Mouse (Mus musculus) hindbrain, embryonic 11.5 days (tissue): Measurements from ENCODE around the gene Psmc1. TPM values are rescaled to one million over a fixed set of nuclear protein-coding genes. Genes with fewer than 3 reads are reported as not detected.

ENCODE experiments used
- ATAC-seq: fragments of 200-750 bp; cut with Nextera tagmentation; 2 replicates; pipeline ENCODE4 v1.8.0; 2017; ENCODE audit warnings: mild to moderate bottlenecking, moderate TSS enrichment, moderate library complexity; ENCODE audit not compliant: low FRiP score
- DNase-seq: peaks from one replicate; pipeline ENCODE4 v3.0.0-alpha.2; 2015; ENCODE audit warnings: low spot score
- H3K27ac ChIP-seq: fragments of 300-500 bp; sonication (generic); 2 replicates; pipeline ENCODE4 v1.5.1; 2014; ENCODE audit warnings: mild to moderate bottlenecking, low read depth, low read length
- H3K27me3 ChIP-seq: fragments of 300-500 bp; sonication (generic); 2 replicates; pipeline ENCODE4 v1.6.1; 2014; ENCODE audit warnings: mild to moderate bottlenecking, low read length, moderate library complexity, mixed read lengths; ENCODE audit not compliant: control insufficient read depth, insufficient read depth
- H3K36me3 ChIP-seq: fragments of 300-500 bp; sonication (generic); 2 replicates; pipeline ENCODE4 v1.6.1; 2014; ENCODE audit warnings: mild to moderate bottlenecking, low read length, moderate library complexity, mixed read lengths; ENCODE audit not compliant: control insufficient read depth, insufficient read depth
- H3K4me1 ChIP-seq: fragments of 300-500 bp; sonication (generic); replicated peaks from 2 replicates; pipeline ENCODE4 v1.6.1; 2014; ENCODE audit warnings: low read length, mixed read lengths; ENCODE audit not compliant: control insufficient read depth, insufficient read depth
- H3K4me2 ChIP-seq: fragments of 300-500 bp; sonication (generic); replicated peaks from 2 replicates; pipeline ENCODE4 v1.6.1; 2014; ENCODE audit warnings: mild to moderate bottlenecking, low read depth, low read length
- H3K4me3 ChIP-seq: fragments of 300-500 bp; sonication (generic); 2 replicates; pipeline ENCODE4 v1.5.1; 2014; ENCODE audit warnings: low read depth, low read length
- H3K9ac ChIP-seq: fragments of 300-500 bp; sonication (generic); 2 replicates; pipeline ENCODE4 v1.6.1; 2014; ENCODE audit warnings: low read depth, low read length
- H3K9me3 ChIP-seq: fragments of 300-500 bp; sonication (generic); 2 replicates; pipeline ENCODE4 v1.6.1; 2016; ENCODE audit warnings: low read length; ENCODE audit not compliant: control insufficient read depth
- WGBS: fragments of 180-500 bp; shearing (Covaris S2); extraction: QIAGEN DNeasy Blood & Tissue Kit; methylation state at CpG from one replicate; pipeline ENCODE4 v1.1.7; 2014; 5-methylcytosine and 5-hydroxymethylcytosine counted together
- polyA plus RNA-seq: library from polyadenylated mRNA; unstranded; fragments of >200 nt; fragmentation: Nextera tagmentation; extraction: Ambion mirVana; gene quantifications from 2 replicates; pipeline ENCODE4 v1.2.1, GENCODE M21; 2014

Gene Psmc1
- polyA plus RNA-seq, 1 experiment from 2014 or later, result 404 TPM

- no peaks in the 10 kb centered on the region for H3K9me3 ChIP-seq
- H3K27me3 ChIP-seq, result no peaks in the 10 kb centered on the region
- 82% methylated on average over 6 of the region's 6 CpGs for WGBS
- H3K36me3 ChIP-seq, result peaks cover 9% of the 10 kb centered on the region
- no peak overlapping the region for H3K4me3 ChIP-seq
- no peak for DNase-seq
- H3K4me1 ChIP-seq, result no peaks in the 10 kb centered on the region
- no peak overlapping the region for H3K27ac ChIP-seq
- no peak overlapping the region for H3K4me2 ChIP-seq
- no peak for ATAC-seq
- no peak overlapping the region for H3K9ac ChIP-seq
These were observed 18.6 kb downstream of the Psmc1 start for GRCm38 (mm10) chr12:100128522-100128921.

GRCm38 (mm10) chr12:100128961-100129360, 19.0 kb downstream of the Psmc1 start:
- H3K27me3 ChIP-seq, result no peaks in the 10 kb centered on the region
- no peaks in the 10 kb centered on the region for H3K4me1 ChIP-seq
- H3K9ac ChIP-seq, result no peak overlapping the region
- H3K27ac ChIP-seq, result no peak overlapping the region
- H3K36me3 ChIP-seq, result peaks cover 8% of the 10 kb centered on the region
- H3K4me3 ChIP-seq, result no peak overlapping the region
- ATAC-seq, result no peak
- no peak for DNase-seq
- H3K9me3 ChIP-seq, result no peaks in the 10 kb centered on the region
- no peak overlapping the region for H3K4me2 ChIP-seq
- WGBS, result 86% methylated on average over 8 of the region's 8 CpGs

DNA sequence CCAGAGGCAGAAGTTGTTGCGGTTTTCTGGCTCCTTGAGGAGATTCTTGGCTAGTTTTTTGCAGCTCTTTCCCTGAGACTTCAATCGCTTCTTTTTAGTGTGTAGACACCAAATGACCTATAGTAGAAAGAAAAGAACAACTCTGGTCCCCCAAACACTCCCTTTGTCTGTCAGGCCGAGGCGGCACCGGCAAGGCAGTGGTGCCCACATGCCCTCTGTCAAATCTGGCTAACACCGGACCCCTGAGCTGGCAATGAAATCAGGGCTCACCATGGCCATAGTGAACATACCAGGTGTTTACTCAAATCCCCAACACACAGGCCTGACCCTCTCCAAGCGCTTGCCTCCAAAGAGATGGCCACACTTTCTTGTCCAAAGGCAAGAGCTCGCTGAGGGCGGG, 21.2 kb downstream of the Psmc1 start:
- no peak for DNase-seq
- Histone ChIP-seq H3K9me3 (no peaks in the 10 kb centered on the region), H3K27ac (no peak overlapping the region), H3K36me3 (peaks cover 8% of the 10 kb centered on the region), H3K4me1 (no peaks in the 10 kb centered on the region), H3K4me3 (no peak overlapping the region), H3K9ac (no peak overlapping the region), H3K27me3 (no peaks in the 10 kb centered on the region), H3K4me2 (no peak overlapping the region)
- 94% methylated on average over 9 of the region's 9 CpGs for WGBS
- ATAC-seq, result no peak

GRCm38 (mm10) chr12:100131655-100132054, 21.7 kb downstream of the Psmc1 start:
- peak; percentile 84 for DNase-seq
- peak; percentile 47; the same call in 1 of the 2 replicates for ATAC-seq
- Histone ChIP-seq H3K4me1 (no peaks in the 10 kb centered on the region), H3K9me3 (no peaks in the 10 kb centered on the region), H3K4me3 (no peak overlapping the region), H3K27ac (no peak overlapping the region), H3K9ac (no peak overlapping the region), H3K27me3 (no peaks in the 10 kb centered on the region), H3K4me2 (no peak overlapping the region), H3K36me3 (peaks cover 8% of the 10 kb centered on the region)
- WGBS, result 56% methylated on average over 8 of the region's 8 CpGs

DNA sequence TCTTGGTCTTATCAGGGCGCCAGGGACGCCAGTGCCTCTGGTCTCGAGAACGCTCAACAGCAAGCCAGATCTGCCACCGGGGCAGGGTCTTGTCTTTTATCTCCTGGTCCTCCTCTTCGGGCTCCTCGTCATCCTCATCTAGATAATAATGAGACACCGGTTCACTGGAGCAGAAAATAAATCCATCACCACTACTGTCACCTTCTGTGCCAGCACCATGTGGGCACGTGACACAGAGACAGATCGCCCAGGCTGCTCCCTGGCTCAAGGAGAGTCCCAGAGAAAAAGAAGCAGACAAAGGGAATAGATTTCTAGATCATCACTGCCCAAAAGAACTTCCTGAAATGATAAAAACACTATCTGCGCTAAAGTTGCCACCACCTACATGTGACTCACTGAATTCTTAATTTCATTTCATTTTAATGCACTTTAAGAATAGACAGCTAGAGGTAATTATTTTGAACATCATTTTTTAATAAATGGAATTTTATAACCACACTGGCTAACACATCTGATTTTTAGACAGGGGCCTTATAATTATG, 24.5 kb downstream of the Psmc1 start:
- peak; percentile 49; the same call in 1 of the 2 replicates for ATAC-seq
- Histone ChIP-seq H3K9me3 (no peaks in the 10 kb centered on the region), H3K4me1 (no peaks in the 10 kb centered on the region), H3K27me3 (no peaks in the 10 kb centered on the region), H3K27ac (no peak overlapping the region), H3K4me2 (no peak overlapping the region), H3K4me3 (no peak overlapping the region), H3K36me3 (peaks cover 13% of the 10 kb centered on the region), H3K9ac (no peak overlapping the region)
- DNase-seq, result no peak
- WGBS, result 81% methylated on average over 11 of the region's 11 CpGs

DNA sequence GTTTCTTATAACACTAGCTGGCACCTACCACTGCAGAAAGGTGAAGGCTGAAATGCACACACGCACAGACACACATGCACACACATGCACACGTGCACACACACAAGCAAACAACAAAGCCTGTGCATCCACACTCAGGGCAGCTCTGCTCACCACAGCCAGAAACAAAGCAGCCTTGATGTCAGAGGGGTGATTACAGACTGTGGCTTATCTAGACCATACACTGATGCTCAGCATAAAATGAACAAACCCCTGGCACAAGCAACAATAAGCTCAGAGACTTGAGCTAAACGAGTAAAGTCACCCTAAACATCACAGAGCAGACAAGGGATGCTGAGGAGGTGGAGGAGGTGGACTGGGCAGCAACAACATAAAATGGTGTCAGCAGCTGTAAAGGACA, 25.2 kb downstream of the Psmc1 start:
- 91% methylated on average over 3 of the region's 3 CpGs for WGBS
- no peak overlapping the region for H3K4me3 ChIP-seq
- peaks cover 10% of the 10 kb centered on the region for H3K36me3 ChIP-seq
- no peaks in the 10 kb centered on the region for H3K9me3 ChIP-seq
- no peaks in the 10 kb centered on the region for H3K4me1 ChIP-seq
- ATAC-seq (no peak), DNase-seq (no peak)
- H3K27ac ChIP-seq, result no peak overlapping the region
- no peak overlapping the region for H3K9ac ChIP-seq
- no peaks in the 10 kb centered on the region for H3K27me3 ChIP-seq
- H3K4me2 ChIP-seq, result no peak overlapping the region

DNA sequence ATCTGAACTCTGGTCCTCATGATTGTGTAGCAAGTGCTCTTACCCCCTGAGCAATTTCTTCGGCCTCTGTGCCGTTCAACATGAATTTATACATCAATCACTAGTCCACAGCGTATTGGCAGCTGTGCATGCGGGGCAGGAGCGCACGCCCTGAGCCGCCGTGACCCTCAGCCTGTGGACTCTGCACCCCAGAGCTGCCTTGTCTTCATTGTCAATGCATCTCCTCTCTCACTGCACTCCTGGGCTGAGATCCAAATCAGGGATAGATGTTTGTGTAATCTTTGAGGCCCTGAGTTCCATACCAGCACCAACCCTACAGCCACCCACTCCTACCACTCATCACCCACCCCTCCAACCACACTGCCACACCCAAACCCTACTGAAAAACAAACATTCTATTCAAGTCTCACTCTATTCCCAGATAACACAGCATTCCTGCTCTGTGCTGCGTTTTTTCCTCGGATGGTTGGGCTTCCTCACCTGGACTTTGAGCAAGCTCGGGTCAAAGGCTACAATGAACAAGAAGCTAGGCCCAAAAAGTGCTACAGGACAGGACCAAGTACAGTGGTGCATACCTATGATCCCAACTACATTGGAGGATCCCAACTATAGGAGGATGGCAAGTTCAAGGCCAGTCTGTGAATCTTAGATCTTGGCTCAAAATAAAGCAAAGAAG, 33.0 kb downstream of the Psmc1 start:
- Histone ChIP-seq H3K36me3 (0 out of 2 replicates have a peak, but pooled peaks cover 8% of the 10 kb centered on the region), H3K4me1 (no peaks in the 10 kb centered on the region)
- WGBS, result 94% methylated on average over 11 of the region's 11 CpGs

GRCm38 (mm10) chr12:100143737-100144136, 33.8 kb downstream of the Psmc1 start:
- Histone ChIP-seq H3K27me3 (no peaks in the 10 kb centered on the region), H3K4me3 (no peak overlapping the region), H3K36me3 (0 out of 2 replicates have a peak, but pooled peaks cover 5% of the 10 kb centered on the region), H3K9ac (no peak overlapping the region), H3K27ac (no peak overlapping the region), H3K4me2 (no peak overlapping the region), H3K4me1 (no peaks in the 10 kb centered on the region), H3K9me3 (no peaks in the 10 kb centered on the region)
- no peak for DNase-seq
- ATAC-seq, result no peak
- 96% methylated on average over 9 of the region's 9 CpGs for WGBS

More for the DNA sequence above, 33.0 kb downstream of the Psmc1 start:
- Histone ChIP-seq H3K27ac (no peak overlapping the region), H3K4me2 (no peak overlapping the region), H3K4me3 (no peak overlapping the region), H3K9me3 (no peaks in the 10 kb centered on the region), H3K27me3 (no peaks in the 10 kb centered on the region), H3K9ac (no peak overlapping the region)
- DNase-seq (no peak), ATAC-seq (no peak)

GRCm38 (mm10) chr12:100144269-100144668, 34.3 kb downstream of the Psmc1 start:
- 0 out of 2 replicates have a peak, but pooled peaks cover 4% of the 10 kb centered on the region for H3K36me3 ChIP-seq
- WGBS, result 94% methylated on average over 5 of the region's 5 CpGs

More at GRCm38 (mm10) chr12:100144269-100144668, 34.3 kb downstream of the Psmc1 start:
- Histone ChIP-seq H3K9ac (no peak overlapping the region), H3K27ac (no peak overlapping the region), H3K4me3 (no peak overlapping the region), H3K9me3 (no peaks in the 10 kb centered on the region), H3K4me1 (no peaks in the 10 kb centered on the region), H3K4me2 (no peak overlapping the region), H3K27me3 (no peaks in the 10 kb centered on the region)
- no peak for DNase-seq
- ATAC-seq, result no peak
